Mouse (Mus musculus) thymus, postnatal 4 days (tissue): ENCODE data around the gene Vmn1r42.
"Not testable (repeated sequence)": the region's sequence is repeated elsewhere in the genome, so short reads cannot be mapped to it uniquely, and the experiment has no call there.

Experiments
- DNase-seq: peaks from one replicate; pipeline ENCODE4 v3.0.0; 2021

The Vmn1r42 gene

DNA sequence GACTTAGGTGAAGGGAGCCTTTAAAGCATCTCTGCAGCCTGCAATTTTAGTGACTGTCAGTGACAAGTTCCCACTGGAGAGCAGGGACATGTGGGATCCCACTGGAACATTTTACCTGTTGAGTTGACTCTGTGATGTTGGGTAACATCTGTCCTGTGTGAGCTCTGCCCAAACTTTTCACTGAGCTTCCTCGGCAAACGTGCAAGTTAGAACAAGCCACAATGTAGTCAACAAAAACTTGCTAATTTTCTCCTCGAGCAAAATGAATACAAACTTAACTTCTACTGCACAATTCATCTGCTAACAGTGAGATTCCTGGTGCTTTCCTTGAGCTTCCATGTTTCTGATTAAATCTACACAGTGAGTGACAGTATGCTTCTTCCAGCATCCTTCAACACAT, at the start of gene Vmn1r42, which contains the start of gene Vmn1r43:
Gene Vmn1r42 (minus strand): TSS at position 101 of the 400 bp plus-strand sequence.
Gene Vmn1r43 (minus strand): TSS at position 101 of the 400 bp plus-strand sequence.
- DNase-seq = not testable (repeated sequence)

DNA sequence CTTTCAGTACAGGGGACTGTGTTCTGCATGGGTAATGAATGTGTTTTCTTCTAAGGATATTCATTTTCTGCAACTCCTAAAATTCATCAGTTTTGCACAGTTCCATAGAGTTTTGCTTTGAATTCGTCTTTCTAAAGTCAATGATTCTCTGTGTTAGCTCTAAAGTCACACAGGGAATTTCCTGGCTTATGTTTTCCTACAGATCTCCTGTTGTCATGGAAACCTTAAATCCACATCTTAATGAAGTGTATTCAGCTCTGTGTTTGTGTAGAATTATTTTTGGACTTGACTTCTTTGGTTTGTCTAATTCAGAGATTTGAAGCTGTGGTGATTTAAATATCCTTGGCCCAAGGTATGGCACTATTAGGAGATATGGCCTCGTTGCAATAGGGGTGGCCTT, 7.6 kb upstream of the Vmn1r42 start:
- no peak for DNase-seq

GRCm38 (mm10) chr6:89883360-89883759, 7.1 kb upstream of the Vmn1r42 start, which contains the start of gene Vmn1r44:
Vmn1r44 (plus strand) TSS chr6:89883660.
- no peak for DNase-seq

DNA sequence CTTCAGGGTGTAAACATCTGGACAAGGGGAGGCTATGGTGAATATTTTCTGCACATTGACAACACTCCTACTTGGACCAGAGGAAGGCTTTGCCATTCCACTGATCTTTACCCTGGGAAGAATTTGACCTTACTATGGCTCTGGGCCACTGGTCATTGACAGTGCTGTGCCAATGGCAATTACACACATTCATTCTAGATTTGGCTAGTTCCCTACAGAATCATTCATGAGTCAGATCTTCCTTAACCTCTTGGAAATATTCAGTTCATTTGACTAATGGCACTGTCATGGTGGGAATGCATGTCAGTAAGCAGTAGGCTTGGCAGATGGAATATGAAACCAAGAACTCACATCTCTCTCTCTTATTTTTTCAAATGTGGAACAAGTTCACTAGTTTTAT, 4.7 kb upstream of the Vmn1r42 start:
- no peak for DNase-seq

DNA sequence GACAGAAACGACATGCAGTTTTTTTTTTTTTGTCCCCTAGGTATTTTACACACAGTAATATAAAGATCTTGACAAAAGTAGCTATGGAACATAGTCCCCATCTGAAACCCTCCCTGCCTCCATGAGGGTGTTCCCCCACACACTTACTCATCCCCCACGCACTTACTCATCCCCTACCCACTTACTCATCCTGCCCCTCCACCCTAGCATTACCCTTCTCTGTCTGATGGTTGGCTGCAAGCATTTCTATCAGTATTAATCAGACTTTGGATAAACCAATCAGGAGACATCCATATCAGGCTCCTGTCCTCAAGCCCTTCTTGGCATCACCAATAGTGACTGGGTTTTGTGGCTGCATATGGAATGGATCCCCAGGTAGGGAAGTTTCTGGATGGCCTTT, 750 bp upstream of the Vmn1r42 start:
- DNase-seq = no peak

GRCm38 (mm10) chr6:89867976-89868375, 8.2 kb downstream of the Vmn1r42 start:
- no peak for DNase-seq

DNA sequence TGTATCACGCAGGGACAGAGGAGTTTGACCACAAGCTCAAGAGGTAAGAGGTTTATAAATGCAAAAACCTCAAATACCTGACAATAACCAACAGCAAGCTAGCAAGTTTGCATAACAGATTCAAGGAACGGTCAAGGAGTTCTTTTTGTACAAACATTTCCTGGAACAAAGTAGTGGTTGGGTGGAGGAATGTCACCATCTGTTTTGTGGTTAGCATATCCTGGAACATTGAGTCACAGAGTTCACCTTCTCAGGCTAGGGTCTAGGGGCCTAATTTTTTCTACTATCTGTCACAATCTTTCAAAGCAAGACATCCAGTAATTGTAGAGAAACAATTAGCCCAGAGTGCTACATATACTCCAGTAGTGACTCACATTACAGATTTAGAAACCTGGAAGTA, 8.9 kb downstream of the Vmn1r42 start:
- DNase-seq = no peak

- no peak for DNase-seq
Observed at GRCm38 (mm10) chr6:89863792-89864191, 12.4 kb downstream of the Vmn1r42 start.

DNA sequence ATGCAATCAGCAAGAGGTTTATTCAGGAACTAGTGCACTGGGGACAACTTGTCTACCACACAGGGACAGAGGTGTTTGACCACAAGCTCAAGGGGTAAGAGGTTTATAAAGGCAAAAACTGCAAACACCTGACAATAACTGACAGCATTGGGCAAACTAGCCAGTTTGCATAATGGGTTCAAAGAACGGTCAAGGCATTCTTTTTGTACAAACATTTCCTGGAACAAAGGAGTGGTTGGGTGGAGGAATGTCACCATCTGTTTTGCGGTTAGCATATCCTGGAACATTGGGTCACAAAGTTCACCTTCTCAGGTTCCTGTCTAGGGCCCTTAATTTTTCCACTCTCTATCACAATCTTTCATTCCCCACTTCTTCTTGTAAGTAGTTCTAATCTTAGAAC, 16.4 kb downstream of the Vmn1r42 start:
- DNase-seq = no peak

DNA sequence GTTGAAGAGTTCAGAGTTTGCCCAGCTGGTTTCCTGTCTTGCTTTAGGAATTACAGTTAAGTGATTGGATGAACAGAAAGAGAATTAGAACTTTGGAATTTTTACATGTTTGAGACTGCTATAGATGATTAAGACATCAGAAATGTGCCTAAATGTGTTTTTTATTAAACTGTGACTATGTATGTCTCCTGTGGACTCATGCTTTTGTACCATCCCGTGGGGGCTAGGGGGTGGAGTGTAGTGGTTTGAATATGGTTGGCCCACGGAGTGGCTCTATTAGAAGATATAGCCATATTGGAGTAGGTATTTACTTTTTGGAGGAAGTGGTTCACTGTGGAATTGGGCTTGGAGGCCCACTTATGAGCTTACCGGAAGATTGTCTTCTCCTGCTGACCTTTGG, 18.7 kb downstream of the Vmn1r42 start:
- DNase-seq = no peak
